Mouse (Mus musculus): ENCODE results near the gene Lasp1. TPM values are rescaled to one million over a fixed set of nuclear protein-coding genes. Genes with fewer than 3 reads are reported as not detected.
A peak's percentile ranks its signal among the peaks of the same experiment; 100 is the strongest.

Lasp1 gene
- total RNA-seq (2014; fragmentation: Nextera tagmentation) (31.0 and 37.1 TPM in 2 replicates), total RNA-seq (2017) (53.4 and 122 TPM in 2 replicates), polyA plus RNA-seq (2012) (49.6 and 71.7 TPM in 2 replicates)

GRCm38 (mm10) chr11:97798782-97799145 is at the start of gene Lasp1:
Lasp1 (plus strand) TSS chr11:97799000.
- no peak for ATAC-seq (ENCODE audit: extremely low read depth, insufficient number of reproducible peaks, low FRiP score, poor library complexity, severe bottlenecking)

GRCm38 (mm10) chr11:97753277-97753676 is 45.5 kb upstream of the Lasp1 start:
- H3K27me3 ChIP-seq (ENCODE audit: insufficient read depth, low read length), result no peaks in the 10 kb centered on the region; the same call in 1 of the 2 replicates

More at GRCm38 (mm10) chr11:97798782-97799145, at the start of gene Lasp1:
- no peaks in the 10 kb centered on the region for H3K9me3 ChIP-seq (replicated peaks)
- H3K27me3 ChIP-seq (ENCODE audit: insufficient read depth, low read length), result no peaks in the 10 kb centered on the region
- DNase-seq (ENCODE audit: low spot score), result no peak
- H3K36me3 ChIP-seq (replicated peaks), result peaks cover 11% of the 10 kb centered on the region
- TF ChIP-seq GATA1 (IDR thresholded peaks at IDR 0.05; ENCODE audit: borderline replicate concordance, low read length) (no peak), CTCF (IDR thresholded peaks at IDR 0.05; ENCODE audit: low read depth, low read length) (no peak), POLR2AphosphoS5 (IDR thresholded peaks at IDR 0.05; ENCODE audit: insufficient replicate concordance, low read depth, low read length) (no peak), GATA2 (IDR thresholded peaks at IDR 0.05; ENCODE audit: borderline replicate concordance, low read depth, low read length) (no peak), TAL1 (conservative IDR thresholded peaks at IDR 0.05; ENCODE audit: low read depth, low read length) (no peak)
- peaks cover 57% of the 10 kb centered on the region for H3K4me1 ChIP-seq (ENCODE audit: insufficient read depth, low read depth, low read length)
- H3K4me3 ChIP-seq (ENCODE audit: low read depth, low read length), result peak within 1 kb of the TSS; percentile 83

GRCm38 (mm10) chr11:97758125-97758524 is 40.7 kb upstream of the Lasp1 start:
- Histone ChIP-seq H3K4me3 (ENCODE audit: low read depth, low read length) (no peak overlapping the region), H3K27me3 (ENCODE audit: insufficient read depth, low read length) (no peaks in the 10 kb centered on the region; the same call in 1 of the 2 replicates), H3K9me3 (replicated peaks) (peaks cover 2% of the 10 kb centered on the region; the same call in 1 of the 2 replicates), H3K36me3 (replicated peaks) (peaks cover 94% of the 10 kb centered on the region), H3K4me1 (ENCODE audit: insufficient read depth, low read depth, low read length) (peaks cover 8% of the 10 kb centered on the region)
- ATAC-seq (ENCODE audit: extremely low read depth, insufficient number of reproducible peaks, low FRiP score, poor library complexity, severe bottlenecking) (no peak), DNase-seq (ENCODE audit: low spot score) (no peak)
- TF ChIP-seq TAL1 (conservative IDR thresholded peaks at IDR 0.05; ENCODE audit: low read depth, low read length), result no peak
- TF ChIP-seq GATA2 (IDR thresholded peaks at IDR 0.05; ENCODE audit: borderline replicate concordance, low read depth, low read length), result no peak
- TF ChIP-seq CTCF (IDR thresholded peaks at IDR 0.05; ENCODE audit: low read depth, low read length), result no peak
- TF ChIP-seq POLR2AphosphoS5 (IDR thresholded peaks at IDR 0.05; ENCODE audit: insufficient replicate concordance, low read depth, low read length), result no peak

More at GRCm38 (mm10) chr11:97753277-97753676, 45.5 kb upstream of the Lasp1 start:
- ATAC-seq (ENCODE audit: extremely low read depth, insufficient number of reproducible peaks, low FRiP score, poor library complexity, severe bottlenecking), result no peak
- no peak overlapping the region for H3K4me3 ChIP-seq (ENCODE audit: low read depth, low read length)
- peaks cover 94% of the 10 kb centered on the region for H3K36me3 ChIP-seq (replicated peaks)
- no peak for DNase-seq (ENCODE audit: low spot score)
- no peak for TF ChIP-seq GATA2 (IDR thresholded peaks at IDR 0.05; ENCODE audit: borderline replicate concordance, low read depth, low read length)
- no peak for TF ChIP-seq TAL1 (conservative IDR thresholded peaks at IDR 0.05; ENCODE audit: low read depth, low read length)
- TF ChIP-seq POLR2AphosphoS5 (IDR thresholded peaks at IDR 0.05; ENCODE audit: insufficient replicate concordance, low read depth, low read length), result no peak
- no peak for TF ChIP-seq GATA1 (IDR thresholded peaks at IDR 0.05; ENCODE audit: borderline replicate concordance, low read length)
- no peak for TF ChIP-seq CTCF (IDR thresholded peaks at IDR 0.05; ENCODE audit: low read depth, low read length)
- peaks cover 8% of the 10 kb centered on the region for H3K4me1 ChIP-seq (ENCODE audit: insufficient read depth, low read depth, low read length)
- peaks cover 5% of the 10 kb centered on the region for H3K9me3 ChIP-seq (replicated peaks)

GRCm38 (mm10) chr11:97758942-97759341 is 39.9 kb upstream of the Lasp1 start:
- ATAC-seq (ENCODE audit: extremely low read depth, insufficient number of reproducible peaks, low FRiP score, poor library complexity, severe bottlenecking), result no peak
- Histone ChIP-seq H3K4me3 (ENCODE audit: low read depth, low read length) (no peak overlapping the region), H3K4me1 (ENCODE audit: insufficient read depth, low read depth, low read length) (peaks cover 9% of the 10 kb centered on the region), H3K9me3 (replicated peaks) (peaks cover 2% of the 10 kb centered on the region; the same call in 1 of the 2 replicates), H3K36me3 (replicated peaks) (peaks cover 93% of the 10 kb centered on the region), H3K27me3 (ENCODE audit: insufficient read depth, low read length) (no peaks in the 10 kb centered on the region)
- DNase-seq (ENCODE audit: low spot score), result no peak
- no peak for TF ChIP-seq GATA1 (IDR thresholded peaks at IDR 0.05; ENCODE audit: borderline replicate concordance, low read length)
- TF ChIP-seq GATA2 (IDR thresholded peaks at IDR 0.05; ENCODE audit: borderline replicate concordance, low read depth, low read length), result no peak
- TF ChIP-seq POLR2AphosphoS5 (IDR thresholded peaks at IDR 0.05; ENCODE audit: insufficient replicate concordance, low read depth, low read length), result no peak
- no peak for TF ChIP-seq TAL1 (conservative IDR thresholded peaks at IDR 0.05; ENCODE audit: low read depth, low read length)
- TF ChIP-seq CTCF (IDR thresholded peaks at IDR 0.05; ENCODE audit: low read depth, low read length), result no peak

GRCm38 (mm10) chr11:97761638-97762037 is 37.2 kb upstream of the Lasp1 start:
- ATAC-seq (ENCODE audit: extremely low read depth, insufficient number of reproducible peaks, low FRiP score, poor library complexity, severe bottlenecking) (no peak), DNase-seq (ENCODE audit: low spot score) (no peak)
- H3K27me3 ChIP-seq (ENCODE audit: insufficient read depth, low read length), result no peaks in the 10 kb centered on the region
- TF ChIP-seq GATA2 (IDR thresholded peaks at IDR 0.05; ENCODE audit: borderline replicate concordance, low read depth, low read length) (no peak), GATA1 (IDR thresholded peaks at IDR 0.05; ENCODE audit: borderline replicate concordance, low read length) (no peak), TAL1 (conservative IDR thresholded peaks at IDR 0.05; ENCODE audit: low read depth, low read length) (no peak), POLR2AphosphoS5 (IDR thresholded peaks at IDR 0.05; ENCODE audit: insufficient replicate concordance, low read depth, low read length) (no peak), CTCF (IDR thresholded peaks at IDR 0.05; ENCODE audit: low read depth, low read length) (no peak)
- H3K4me1 ChIP-seq (ENCODE audit: insufficient read depth, low read depth, low read length), result peaks cover 19% of the 10 kb centered on the region
- no peak overlapping the region for H3K4me3 ChIP-seq (ENCODE audit: low read depth, low read length)
- H3K36me3 ChIP-seq (replicated peaks), result peaks cover 83% of the 10 kb centered on the region
- H3K9me3 ChIP-seq (replicated peaks), result peaks cover 2% of the 10 kb centered on the region; the same call in 1 of the 2 replicates

GRCm38 (mm10) chr11:97766154-97766881 is 32.5 kb upstream of the Lasp1 start, which contains the start of gene Cwc25:
Cwc25 (minus strand) TSS chr11:97766556.
- DNase-seq (ENCODE audit: low spot score) (peak; percentile 87), ATAC-seq (ENCODE audit: extremely low read depth, insufficient number of reproducible peaks, low FRiP score, poor library complexity, severe bottlenecking) (peak; percentile 86)
- peak within 1 kb of the TSS; percentile 89 for H3K4me3 ChIP-seq (ENCODE audit: low read depth, low read length)
- H3K4me1 ChIP-seq (ENCODE audit: insufficient read depth, low read depth, low read length), result peaks cover 22% of the 10 kb centered on the region
- no peaks in the 10 kb centered on the region for H3K27me3 ChIP-seq (ENCODE audit: insufficient read depth, low read length)
- TF ChIP-seq GATA2 (IDR thresholded peaks at IDR 0.05; ENCODE audit: borderline replicate concordance, low read depth, low read length), result no peak
- TF ChIP-seq CTCF (IDR thresholded peaks at IDR 0.05; ENCODE audit: low read depth, low read length), result no peak
- TF ChIP-seq TAL1 (conservative IDR thresholded peaks at IDR 0.05; ENCODE audit: low read depth, low read length), result no peak
- TF ChIP-seq POLR2AphosphoS5 (IDR thresholded peaks at IDR 0.05; ENCODE audit: insufficient replicate concordance, low read depth, low read length), result no peak
- TF ChIP-seq GATA1 (IDR thresholded peaks at IDR 0.05; ENCODE audit: borderline replicate concordance, low read length), result no peak
- peaks cover 39% of the 10 kb centered on the region for H3K36me3 ChIP-seq (replicated peaks)
- peaks cover 2% of the 10 kb centered on the region; the same call in 1 of the 2 replicates for H3K9me3 ChIP-seq (replicated peaks)

All from G1E (cell line).